Mouse (Mus musculus) cerebellum, adult 11 months (tissue): ENCODE results near the gene Akt2.
"Not testable (repeated sequence)": the region's sequence is repeated elsewhere in the genome, so short reads cannot be mapped to it uniquely, and the experiment has no call there.

Experiments
- DNase-seq: peaks from one replicate; pipeline ENCODE4 v3.0.0; 2022

Gene Akt2

DNA sequence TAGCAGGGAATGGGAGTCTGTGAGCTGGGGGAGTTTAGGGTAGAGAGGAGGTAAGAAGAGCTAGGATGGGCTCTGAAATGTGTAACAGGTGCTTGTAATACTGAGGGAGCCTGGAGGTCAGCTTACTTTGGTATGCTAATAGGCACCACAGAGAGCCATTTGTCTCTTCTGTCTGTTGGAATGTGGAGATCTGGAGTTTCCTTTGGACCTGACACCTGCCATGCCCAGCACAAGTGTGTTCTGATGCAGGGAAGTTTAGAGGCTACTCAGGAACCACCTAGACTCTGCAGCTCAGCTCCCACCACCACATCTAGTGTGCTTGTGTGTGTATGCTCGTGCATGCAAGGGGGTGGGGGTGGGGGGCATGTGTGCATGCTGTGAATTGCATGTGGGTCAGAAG is 30.9 kb downstream of the Akt2 start:
- no peak for DNase-seq

GRCm38 (mm10) chr7:27624967-27625366 is 33.6 kb downstream of the Akt2 start:
- no peak for DNase-seq

- DNase-seq: no peak
Observed at GRCm38 (mm10) chr7:27627707-27628106, 36.4 kb downstream of the Akt2 start.

DNA sequence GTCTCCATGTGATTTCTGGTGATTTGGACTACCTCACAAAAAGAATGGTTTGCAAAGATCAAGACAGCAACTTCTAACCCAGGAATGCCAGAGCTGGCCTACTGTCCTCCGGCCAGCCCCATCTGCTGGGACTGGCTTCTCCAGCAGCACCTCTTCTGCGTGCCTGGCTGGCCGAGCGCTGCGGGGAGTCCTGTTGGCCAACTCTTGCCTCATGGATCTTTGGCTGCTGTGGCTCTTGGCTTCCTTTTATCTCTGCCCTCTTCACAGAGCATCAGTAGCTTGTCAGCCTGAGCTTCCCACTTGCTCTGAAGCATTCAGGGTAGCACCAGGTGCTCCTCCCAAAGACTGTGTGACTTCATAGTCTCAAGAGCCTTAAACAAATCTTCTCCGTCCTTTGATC is 36.8 kb downstream of the Akt2 start:
- no peak for DNase-seq

DNA sequence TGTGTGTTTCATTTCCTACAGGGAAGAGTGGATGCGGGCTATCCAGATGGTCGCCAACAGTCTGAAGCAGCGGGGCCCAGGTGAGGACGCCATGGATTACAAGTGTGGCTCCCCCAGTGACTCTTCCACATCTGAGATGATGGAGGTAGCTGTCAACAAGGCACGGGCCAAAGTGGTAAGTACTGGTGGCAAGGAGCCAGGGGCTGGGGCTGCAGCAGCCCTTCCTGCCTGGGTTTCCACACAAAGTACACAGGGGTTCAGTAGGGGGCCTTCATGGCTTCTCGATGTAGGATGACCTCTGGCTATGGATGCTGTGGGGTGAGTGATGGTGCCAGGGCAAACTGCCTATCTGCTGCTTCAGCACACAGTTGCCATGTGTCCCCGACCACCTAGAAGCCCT is 37.5 kb downstream of the Akt2 start:
- not testable (repeated sequence) for DNase-seq

GRCm38 (mm10) chr7:27631439-27631838 is 40.1 kb downstream of the Akt2 start:
- no peak for DNase-seq

- no peak for DNase-seq
Observed at GRCm38 (mm10) chr7:27633166-27633565, 41.8 kb downstream of the Akt2 start.

DNA sequence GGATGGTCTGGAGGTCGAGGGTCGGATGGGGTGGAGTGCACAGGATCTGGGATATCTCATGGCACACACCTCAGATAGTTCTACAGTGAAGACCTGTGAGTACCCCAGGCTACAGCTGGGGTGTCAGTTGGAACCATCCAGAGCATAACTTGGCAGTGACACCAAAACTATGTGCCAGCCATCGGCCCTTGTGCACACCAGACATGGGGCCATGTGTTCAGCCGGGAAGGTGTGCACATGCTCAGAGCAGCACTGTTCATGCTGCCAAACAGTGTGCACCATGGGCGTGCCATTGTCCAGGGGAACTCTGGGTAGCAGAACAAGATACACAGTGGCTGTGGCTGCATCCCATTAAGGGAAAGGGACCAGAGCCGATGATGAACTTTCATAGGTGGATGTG is 43.3 kb downstream of the Akt2 start:
- DNase-seq: no peak

- DNase-seq: not testable (repeated sequence)
Observed at GRCm38 (mm10) chr7:27635094-27635493, 43.7 kb downstream of the Akt2 start.

- no peak for DNase-seq
Observed at GRCm38 (mm10) chr7:27644471-27644870, 53.1 kb downstream of the Akt2 start.

- DNase-seq: no peak
Observed at GRCm38 (mm10) chr7:27646516-27646915, 55.2 kb downstream of the Akt2 start.

DNA sequence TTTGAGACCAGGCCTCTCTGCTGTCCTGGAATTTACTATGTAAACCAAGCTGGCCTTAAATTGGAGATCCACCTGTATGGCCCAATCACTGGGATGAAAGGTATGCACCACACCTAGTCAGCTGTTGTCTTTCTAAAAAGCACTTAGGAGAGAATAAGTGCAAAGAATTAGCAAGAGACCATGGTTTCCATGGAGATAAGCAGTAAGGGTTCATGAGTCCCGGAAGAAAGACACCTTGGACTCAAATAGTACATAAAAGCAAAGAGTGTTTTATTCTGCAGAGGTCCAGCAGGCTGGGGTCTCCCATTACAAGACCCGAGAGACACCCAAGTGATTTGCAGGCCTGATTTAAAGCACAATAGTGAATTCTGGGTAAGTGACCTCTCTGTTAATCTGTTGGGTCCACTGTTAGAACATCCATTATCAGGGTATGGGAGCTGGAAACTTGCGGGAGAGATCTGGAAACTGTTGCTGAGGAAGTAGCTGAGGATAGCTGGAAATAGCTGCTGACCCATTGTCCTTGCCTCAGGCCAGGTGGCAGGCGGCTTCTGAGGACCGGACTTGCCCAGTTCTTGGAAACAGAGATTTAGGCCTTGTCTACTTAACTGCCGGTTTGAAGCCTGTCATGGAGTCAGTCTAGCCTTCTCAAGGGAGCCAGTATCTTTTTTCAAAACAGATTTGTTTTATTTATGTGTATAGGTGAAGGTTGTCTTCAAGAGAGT is 56.1 kb downstream of the Akt2 start:
- no peak for DNase-seq

GRCm38 (mm10) chr7:27649723-27650122 is 58.4 kb downstream of the Akt2 start:
- DNase-seq: no peak

GRCm38 (mm10) chr7:27650949-27651348 is 59.6 kb downstream of the Akt2 start:
- DNase-seq: peak; percentile 75

- peak; percentile 81 for DNase-seq
Observed at GRCm38 (mm10) chr7:27653681-27654437, 62.5 kb downstream of the Akt2 start, which contains the start of gene Ttc9b. TSS of gene Ttc9b (plus strand) at chr7:27653915.

DNA sequence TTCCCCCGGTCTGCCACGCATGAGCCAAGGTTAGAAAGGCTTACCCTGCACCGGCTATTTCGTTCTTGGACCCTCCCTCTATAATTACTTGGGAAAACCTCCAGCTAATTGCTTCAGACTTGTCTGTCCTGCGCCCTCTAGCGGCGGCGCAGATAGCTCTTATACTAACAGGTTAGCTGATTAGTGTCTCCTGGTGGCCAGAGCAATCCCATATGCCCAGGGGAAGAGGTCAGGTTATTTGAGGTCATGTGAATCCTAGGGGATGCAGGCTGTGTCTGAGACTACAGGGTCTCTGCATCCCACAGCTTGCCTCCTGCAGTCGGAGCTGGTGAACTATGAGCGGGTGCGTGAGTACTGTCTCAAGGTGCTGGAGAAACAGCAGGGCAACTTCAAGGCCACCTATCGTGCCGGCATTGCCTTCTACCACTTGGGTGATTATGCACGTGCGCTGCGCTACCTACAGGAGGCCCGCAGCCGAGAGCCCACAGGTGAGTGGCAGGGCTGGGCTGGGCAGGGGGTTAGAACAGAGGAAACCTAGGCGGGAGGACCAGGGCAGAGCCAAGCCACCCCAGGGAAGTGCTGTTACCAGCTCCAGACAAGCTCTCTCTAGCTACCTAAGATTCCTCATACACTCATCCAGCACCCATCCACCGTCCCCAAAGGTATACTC is 63.4 kb downstream of the Akt2 start:
- peak; percentile 64 for DNase-seq

GRCm38 (mm10) chr7:27655545-27655944 is 64.2 kb downstream of the Akt2 start:
- no peak for DNase-seq

GRCm38 (mm10) chr7:27656600-27656999 is 65.2 kb downstream of the Akt2 start:
- DNase-seq: no peak

GRCm38 (mm10) chr7:27657824-27658395 is 66.6 kb downstream of the Akt2 start:
- DNase-seq: no peak

DNA sequence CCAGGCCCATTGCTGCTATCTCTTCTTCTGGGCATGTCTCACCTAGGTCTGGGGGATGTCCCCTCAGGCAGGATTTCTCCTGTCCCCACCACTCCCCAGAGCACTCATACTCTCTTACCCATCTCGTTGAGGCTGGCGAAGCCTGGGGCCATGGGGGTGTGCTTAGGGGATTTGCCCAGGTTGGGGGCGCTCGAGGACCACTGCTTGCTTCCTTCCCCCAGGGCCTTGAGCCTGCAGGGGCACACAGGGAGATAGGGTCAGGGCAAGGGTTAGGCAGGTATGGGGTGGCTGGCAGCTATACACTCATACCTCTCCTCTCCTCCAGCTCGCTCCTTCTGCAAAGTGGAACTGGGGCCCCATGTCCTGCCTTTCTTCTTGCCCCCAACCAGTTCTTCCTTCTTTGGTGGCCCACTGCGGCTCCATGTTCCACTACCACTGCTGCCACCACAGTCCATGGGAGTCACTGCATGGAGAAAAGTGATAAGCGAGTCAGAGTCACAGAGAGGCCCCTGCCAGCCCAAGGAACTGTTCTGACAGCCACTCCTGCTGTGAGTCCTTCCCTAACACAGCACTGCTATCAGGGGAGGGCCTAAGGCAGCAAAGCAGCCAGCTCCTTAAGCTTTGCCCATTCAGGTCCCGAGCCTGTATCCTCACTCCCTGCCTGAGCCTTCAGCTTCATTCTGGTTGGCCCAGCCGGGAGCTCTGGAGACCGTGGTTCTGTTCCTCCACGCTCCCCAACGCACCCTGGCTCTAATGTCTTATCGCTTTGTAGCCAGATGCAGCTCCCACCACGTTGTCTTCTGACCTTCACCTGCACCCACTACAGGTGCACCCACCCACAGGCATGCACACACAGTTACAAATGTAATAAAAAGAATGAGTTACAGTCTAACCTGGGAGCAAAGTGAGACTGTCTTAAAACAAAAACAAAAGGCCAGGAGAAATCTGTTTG is 67.6 kb downstream of the Akt2 start:
- no peak for DNase-seq

- no peak for DNase-seq
Observed at GRCm38 (mm10) chr7:27662038-27662437, 70.7 kb downstream of the Akt2 start.

DNA sequence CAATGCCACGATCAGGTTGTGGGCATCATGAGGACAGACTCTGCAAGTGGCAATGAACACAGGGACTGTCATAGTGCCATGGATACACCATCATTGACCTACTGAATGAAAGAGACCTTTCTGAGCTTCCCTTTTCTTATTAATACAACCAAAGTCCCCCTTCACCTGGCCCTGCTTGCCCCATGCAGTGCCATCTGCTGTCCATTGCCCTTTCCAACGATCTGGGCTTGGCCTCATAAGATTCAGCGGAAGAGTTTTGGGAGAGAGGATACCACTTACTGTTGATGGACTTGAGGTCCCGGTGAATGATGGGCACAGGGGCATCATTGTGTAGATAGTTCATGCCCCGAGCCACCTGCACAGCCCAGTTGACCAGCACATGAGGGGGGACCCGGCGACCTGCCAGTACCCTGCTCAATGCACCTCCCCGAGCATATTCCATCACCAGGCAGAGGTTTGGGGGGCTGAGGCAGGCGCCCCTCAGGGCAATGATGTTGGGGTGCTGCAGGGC is 81.8 kb downstream of the Akt2 start:
- no peak for DNase-seq
